Mouse (Mus musculus): ENCODE measurements around the gene Nr1i3. TPM values are rescaled to one million over a fixed set of nuclear protein-coding genes. Genes with fewer than 3 reads are reported as not detected.

Nr1i3 gene
- total and polyA plus RNA-seq, 2 experiments from 2014 or later = 0.30 TPM; not detected in 1

- 56% methylated on average over 4 of the region's 4 CpGs for WGBS
- Histone ChIP-seq H3K4me1 (ENCODE audit: control insufficient read depth, insufficient read depth) (no peaks in the 10 kb centered on the region), H3K4me3 (ENCODE audit: low read depth, low read length) (no peak overlapping the region), H3K9ac (replicated peaks; ENCODE audit: low read depth, low read length) (no peak overlapping the region), H3K4me2 (ENCODE audit: low read depth, low read length) (no peak overlapping the region), H3K9me3 (replicated peaks; ENCODE audit: control insufficient read depth, low read length) (no peaks in the 10 kb centered on the region), H3K27ac (ENCODE audit: low read depth) (no peak overlapping the region), H3K27me3 (ENCODE audit: control insufficient read depth, insufficient read depth, low read length) (no peaks in the 10 kb centered on the region), H3K36me3 (replicated peaks; ENCODE audit: control insufficient read depth, insufficient read depth, low read length) (no peaks in the 10 kb centered on the region)
- ATAC-seq (ENCODE audit: insufficient read depth, low read depth) (no peak), DNase-seq (ENCODE audit: low spot score) (no peak)
- TF ChIP-seq CTCF (IDR thresholded peaks at IDR 0.05; ENCODE audit: low read depth) = no peak
Measured at GRCm38 (mm10) chr1:171226780-171227179, 13.0 kb downstream of the Nr1i3 start.

- H3K4me2 ChIP-seq (ENCODE audit: low read depth, low read length) = no peak overlapping the region
- DNase-seq (ENCODE audit: low spot score) (no peak), ATAC-seq (ENCODE audit: insufficient read depth, low read depth) (no peak)
- no peaks in the 10 kb centered on the region for H3K9me3 ChIP-seq (replicated peaks; ENCODE audit: control insufficient read depth, low read length)
- H3K9ac ChIP-seq (replicated peaks; ENCODE audit: low read depth, low read length) = no peak overlapping the region
- WGBS = 79% methylated on average over 1 of the region's 1 CpGs
- H3K27me3 ChIP-seq (ENCODE audit: control insufficient read depth, insufficient read depth, low read length) = no peaks in the 10 kb centered on the region
- no peak overlapping the region for H3K4me3 ChIP-seq (ENCODE audit: low read depth, low read length)
- no peaks in the 10 kb centered on the region for H3K4me1 ChIP-seq (ENCODE audit: control insufficient read depth, insufficient read depth)
- no peak for TF ChIP-seq CTCF (IDR thresholded peaks at IDR 0.05; ENCODE audit: low read depth)
- no peak for TF ChIP-seq EP300 (IDR thresholded peaks at IDR 0.05; ENCODE audit: low read depth)
- no peak overlapping the region for H3K27ac ChIP-seq (ENCODE audit: low read depth)
- no peaks in the 10 kb centered on the region for H3K36me3 ChIP-seq (replicated peaks; ENCODE audit: control insufficient read depth, insufficient read depth, low read length)
Measured at GRCm38 (mm10) chr1:171227879-171228278, 14.1 kb downstream of the Nr1i3 start.

- H3K4me2 ChIP-seq (ENCODE audit: low read depth, low read length) = no peak overlapping the region
- 61% methylated on average over 6 of the region's 6 CpGs for WGBS
- H3K27me3 ChIP-seq (ENCODE audit: control insufficient read depth, insufficient read depth, low read length) = no peaks in the 10 kb centered on the region
- no peak overlapping the region for H3K4me3 ChIP-seq (ENCODE audit: low read depth, low read length)
- H3K9ac ChIP-seq (replicated peaks; ENCODE audit: low read depth, low read length) = no peak overlapping the region
- DNase-seq (ENCODE audit: low spot score) = no peak
- no peak for ATAC-seq (ENCODE audit: insufficient read depth, low read depth)
- H3K9me3 ChIP-seq (replicated peaks; ENCODE audit: control insufficient read depth, low read length) = no peaks in the 10 kb centered on the region
- H3K4me1 ChIP-seq (ENCODE audit: control insufficient read depth, insufficient read depth) = no peaks in the 10 kb centered on the region
- H3K27ac ChIP-seq (ENCODE audit: low read depth) = no peak overlapping the region
- H3K36me3 ChIP-seq (replicated peaks; ENCODE audit: control insufficient read depth, insufficient read depth, low read length) = peaks cover 12% of the 10 kb centered on the region
- TF ChIP-seq EP300 (IDR thresholded peaks at IDR 0.05; ENCODE audit: low read depth) (no peak), CTCF (IDR thresholded peaks at IDR 0.05; ENCODE audit: low read depth) (no peak)
Measured at GRCm38 (mm10) chr1:171229750-171230149, 16.0 kb downstream of the Nr1i3 start.

GRCm38 (mm10) chr1:171230215-171230614 is 16.4 kb downstream of the Nr1i3 start:
- Histone ChIP-seq H3K36me3 (replicated peaks; ENCODE audit: control insufficient read depth, insufficient read depth, low read length) (peaks cover 17% of the 10 kb centered on the region), H3K9ac (replicated peaks; ENCODE audit: low read depth, low read length) (no peak overlapping the region), H3K4me3 (ENCODE audit: low read depth, low read length) (no peak overlapping the region), H3K27ac (ENCODE audit: low read depth) (no peak overlapping the region), H3K4me1 (ENCODE audit: control insufficient read depth, insufficient read depth) (0 out of 2 replicates have a peak, but pooled peaks cover 1% of the 10 kb centered on the region), H3K4me2 (ENCODE audit: low read depth, low read length) (no peak overlapping the region), H3K9me3 (replicated peaks; ENCODE audit: control insufficient read depth, low read length) (no peaks in the 10 kb centered on the region), H3K27me3 (ENCODE audit: control insufficient read depth, insufficient read depth, low read length) (no peaks in the 10 kb centered on the region)
- WGBS = 91% methylated on average over 3 of the region's 3 CpGs
- DNase-seq (ENCODE audit: low spot score) (no peak), ATAC-seq (ENCODE audit: insufficient read depth, low read depth) (no peak)
- TF ChIP-seq EP300 (IDR thresholded peaks at IDR 0.05; ENCODE audit: low read depth) (no peak), CTCF (IDR thresholded peaks at IDR 0.05; ENCODE audit: low read depth) (no peak)

GRCm38 (mm10) chr1:171231844-171232243 is 18.1 kb downstream of the Nr1i3 start:
- H3K27ac ChIP-seq (ENCODE audit: low read depth) = no peak overlapping the region
- H3K4me2 ChIP-seq (ENCODE audit: low read depth, low read length) = no peak overlapping the region
- no peak overlapping the region for H3K9ac ChIP-seq (replicated peaks; ENCODE audit: low read depth, low read length)
- 0 out of 2 replicates have a peak, but pooled peaks cover 6% of the 10 kb centered on the region for H3K4me1 ChIP-seq (ENCODE audit: control insufficient read depth, insufficient read depth)
- 61% methylated on average over 4 of the region's 4 CpGs for WGBS
- peaks cover 33% of the 10 kb centered on the region for H3K36me3 ChIP-seq (replicated peaks; ENCODE audit: control insufficient read depth, insufficient read depth, low read length)
- no peaks in the 10 kb centered on the region for H3K27me3 ChIP-seq (ENCODE audit: control insufficient read depth, insufficient read depth, low read length)
- no peak overlapping the region for H3K4me3 ChIP-seq (ENCODE audit: low read depth, low read length)
- DNase-seq (ENCODE audit: low spot score) = no peak
- H3K9me3 ChIP-seq (replicated peaks; ENCODE audit: control insufficient read depth, low read length) = no peaks in the 10 kb centered on the region
- no peak for ATAC-seq (ENCODE audit: insufficient read depth, low read depth)
- no peak for TF ChIP-seq EP300 (IDR thresholded peaks at IDR 0.05; ENCODE audit: low read depth)
- TF ChIP-seq CTCF (IDR thresholded peaks at IDR 0.05; ENCODE audit: low read depth) = no peak

- no peak for DNase-seq (ENCODE audit: low spot score)
- no peak for ATAC-seq (ENCODE audit: insufficient read depth, low read depth)
- Histone ChIP-seq H3K9me3 (replicated peaks; ENCODE audit: control insufficient read depth, low read length) (no peaks in the 10 kb centered on the region), H3K27me3 (ENCODE audit: control insufficient read depth, insufficient read depth, low read length) (no peaks in the 10 kb centered on the region), H3K4me3 (ENCODE audit: low read depth, low read length) (no peak overlapping the region), H3K4me1 (ENCODE audit: control insufficient read depth, insufficient read depth) (0 out of 2 replicates have a peak, but pooled peaks cover 6% of the 10 kb centered on the region), H3K9ac (replicated peaks; ENCODE audit: low read depth, low read length) (no peak overlapping the region), H3K36me3 (replicated peaks; ENCODE audit: control insufficient read depth, insufficient read depth, low read length) (peaks cover 38% of the 10 kb centered on the region), H3K4me2 (ENCODE audit: low read depth, low read length) (no peak overlapping the region), H3K27ac (ENCODE audit: low read depth) (no peak overlapping the region)
- WGBS = 78% methylated on average over 5 of the region's 5 CpGs
- TF ChIP-seq CTCF (IDR thresholded peaks at IDR 0.05; ENCODE audit: low read depth) (no peak), EP300 (IDR thresholded peaks at IDR 0.05; ENCODE audit: low read depth) (no peak)
Measured at GRCm38 (mm10) chr1:171232348-171232747, 18.6 kb downstream of the Nr1i3 start.

Data from heart, postnatal 0 days (tissue).